Mouse (Mus musculus): ENCODE results near the gene Vps37b. TPM values are rescaled to one million over a fixed set of nuclear protein-coding genes. Genes with fewer than 3 reads are reported as not detected.

Gene Vps37b
- polyA plus RNA-seq, 1 experiment from 2014 or later: 34.7 TPM

- peaks cover 61% of the 10 kb centered on the region for H3K4me1 ChIP-seq
- H3K9ac ChIP-seq: 0 out of 2 replicates have a peak overlapping the region, but pooled peaks have one; percentile 10
- H3K27ac ChIP-seq: peak overlapping the region; percentile 17; the same call in 1 of the 2 replicates
- 51% methylated on average over 7 of the region's 7 CpGs for WGBS
- ATAC-seq (ENCODE audit: insufficient number of reproducible peaks, low FRiP score, low TSS enrichment, low read depth): no peak
- H3K9me3 ChIP-seq: no peaks in the 10 kb centered on the region
- H3K4me2 ChIP-seq: no peak overlapping the region
- H3K36me3 ChIP-seq: no peaks in the 10 kb centered on the region
- no peaks in the 10 kb centered on the region for H3K27me3 ChIP-seq
- H3K4me3 ChIP-seq: no peak overlapping the region
Observed at GRCm38 (mm10) chr5:124028680-124029079, 3.4 kb downstream of the Vps37b start.

DNA sequence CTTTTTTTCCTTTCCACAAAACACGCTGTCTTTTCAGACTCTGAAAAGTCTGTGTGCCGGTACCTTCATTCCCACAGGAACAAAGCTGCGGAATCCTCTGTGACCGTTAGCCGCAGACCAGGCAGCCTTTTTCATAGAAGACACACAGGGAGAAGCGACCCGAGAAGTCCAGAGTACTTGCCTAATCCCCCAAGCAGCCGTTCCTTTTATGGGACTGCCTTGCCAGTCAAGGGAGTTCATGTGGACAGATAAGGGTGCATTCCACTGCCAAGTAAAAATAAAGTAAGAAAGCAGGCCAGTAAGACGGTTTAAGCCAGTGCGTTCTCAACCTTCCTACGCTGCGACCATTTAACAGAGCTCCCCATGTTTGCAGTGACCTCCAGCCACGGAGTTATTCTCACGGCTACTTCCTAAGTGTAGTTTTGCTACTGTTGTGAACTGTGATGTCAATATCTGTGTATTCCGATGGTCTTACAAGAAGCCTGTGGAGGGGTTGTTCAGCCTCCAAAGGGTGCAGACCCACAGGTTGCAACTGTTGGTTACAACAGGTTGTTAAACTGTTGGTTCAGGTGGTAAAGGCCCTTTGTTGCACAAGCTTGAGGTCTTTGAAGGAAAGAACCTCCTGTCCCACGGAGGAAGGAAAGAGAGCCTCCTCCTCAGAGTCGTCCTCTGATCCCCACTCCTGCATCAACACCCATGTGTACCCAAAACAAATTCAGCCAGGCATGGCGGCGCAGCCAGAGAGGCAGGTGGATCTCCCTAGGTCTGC, 4.2 kb downstream of the Vps37b start:
- Histone ChIP-seq H3K4me3 (no peak overlapping the region), H3K9me3 (no peaks in the 10 kb centered on the region), H3K4me2 (no peak overlapping the region), H3K27me3 (no peaks in the 10 kb centered on the region), H3K27ac (peak overlapping the region; percentile 17; the same call in 1 of the 2 replicates), H3K4me1 (peaks cover 66% of the 10 kb centered on the region), H3K36me3 (no peaks in the 10 kb centered on the region), H3K9ac (0 out of 2 replicates have a peak overlapping the region, but pooled peaks have one; percentile 10)
- no peak for ATAC-seq (ENCODE audit: insufficient number of reproducible peaks, low FRiP score, low TSS enrichment, low read depth)
- WGBS: 71% methylated on average over 19 of the region's 19 CpGs

DNA sequence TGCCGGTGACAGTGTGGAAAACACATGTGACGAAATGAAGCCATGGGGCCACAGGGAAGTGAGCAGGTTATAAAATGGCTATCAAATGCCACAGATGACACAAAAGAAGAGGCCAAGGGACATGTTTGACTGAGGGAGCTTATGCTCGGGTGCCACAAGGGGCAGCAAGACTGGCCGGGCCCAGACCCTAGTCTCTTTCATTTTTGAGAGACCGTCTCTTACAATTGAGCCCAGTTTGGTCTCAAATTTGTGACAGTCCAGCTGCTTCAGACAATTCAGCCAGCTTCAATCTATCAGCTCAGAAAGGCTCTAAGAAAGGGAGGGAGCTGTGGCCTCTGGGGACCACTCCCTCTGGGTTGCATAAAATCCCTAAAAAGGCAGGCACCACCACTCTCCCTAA, 5.5 kb downstream of the Vps37b start:
- WGBS: 85% methylated on average over 5 of the region's 5 CpGs
- H3K4me3 ChIP-seq: no peak overlapping the region
- H3K9ac ChIP-seq: no peak overlapping the region
- peak overlapping the region; percentile 12; the same call in 1 of the 2 replicates for H3K27ac ChIP-seq
- no peaks in the 10 kb centered on the region for H3K36me3 ChIP-seq
- H3K4me1 ChIP-seq: peaks cover 67% of the 10 kb centered on the region
- no peaks in the 10 kb centered on the region for H3K27me3 ChIP-seq
- no peaks in the 10 kb centered on the region for H3K9me3 ChIP-seq
- ATAC-seq (ENCODE audit: insufficient number of reproducible peaks, low FRiP score, low TSS enrichment, low read depth): no peak
- no peak overlapping the region for H3K4me2 ChIP-seq

- Histone ChIP-seq H3K9me3 (no peaks in the 10 kb centered on the region), H3K27me3 (no peaks in the 10 kb centered on the region), H3K36me3 (0 out of 2 replicates have a peak, but pooled peaks cover 5% of the 10 kb centered on the region), H3K4me1 (peaks cover 63% of the 10 kb centered on the region), H3K4me2 (no peak overlapping the region), H3K9ac (no peak overlapping the region), H3K27ac (peak overlapping the region; percentile 12; the same call in 1 of the 2 replicates), H3K4me3 (no peak overlapping the region)
- WGBS: 77% methylated on average over 15 of the region's 15 CpGs
- 0 out of 2 replicates have a peak, but pooled peaks have one; percentile 60 for ATAC-seq (ENCODE audit: insufficient number of reproducible peaks, low FRiP score, low TSS enrichment, low read depth)
Observed at GRCm38 (mm10) chr5:124025587-124026441, 6.3 kb downstream of the Vps37b start.

- 73% methylated on average over 9 of the region's 9 CpGs for WGBS
- no peak for ATAC-seq (ENCODE audit: insufficient number of reproducible peaks, low FRiP score, low TSS enrichment, low read depth)
- no peaks in the 10 kb centered on the region for H3K27me3 ChIP-seq
- no peak overlapping the region for H3K27ac ChIP-seq
- H3K4me1 ChIP-seq: peaks cover 60% of the 10 kb centered on the region
- no peak overlapping the region for H3K4me3 ChIP-seq
- H3K9me3 ChIP-seq: no peaks in the 10 kb centered on the region
- no peak overlapping the region for H3K4me2 ChIP-seq
- H3K36me3 ChIP-seq: 0 out of 2 replicates have a peak, but pooled peaks cover 5% of the 10 kb centered on the region
- H3K9ac ChIP-seq: no peak overlapping the region
Observed at GRCm38 (mm10) chr5:124025146-124025545, 6.9 kb downstream of the Vps37b start.

- no peak overlapping the region for H3K4me2 ChIP-seq
- H3K27ac ChIP-seq: no peak overlapping the region
- no peak overlapping the region for H3K4me3 ChIP-seq
- no peak for ATAC-seq (ENCODE audit: insufficient number of reproducible peaks, low FRiP score, low TSS enrichment, low read depth)
- H3K9ac ChIP-seq: no peak overlapping the region
- WGBS: 80% methylated on average over 6 of the region's 6 CpGs
- no peaks in the 10 kb centered on the region for H3K9me3 ChIP-seq
- peaks cover 60% of the 10 kb centered on the region for H3K4me1 ChIP-seq
- H3K27me3 ChIP-seq: no peaks in the 10 kb centered on the region
- H3K36me3 ChIP-seq: 0 out of 2 replicates have a peak, but pooled peaks cover 5% of the 10 kb centered on the region
Observed at GRCm38 (mm10) chr5:124024677-124025076, 7.4 kb downstream of the Vps37b start.

GRCm38 (mm10) chr5:124022365-124022764, 9.7 kb downstream of the Vps37b start:
- Histone ChIP-seq H3K27ac (no peak overlapping the region), H3K9me3 (no peaks in the 10 kb centered on the region), H3K4me2 (no peak overlapping the region), H3K36me3 (peaks cover 8% of the 10 kb centered on the region; the same call in 1 of the 2 replicates), H3K4me1 (peaks cover 61% of the 10 kb centered on the region), H3K9ac (no peak overlapping the region), H3K4me3 (no peak overlapping the region), H3K27me3 (no peaks in the 10 kb centered on the region)
- no peak for ATAC-seq (ENCODE audit: insufficient number of reproducible peaks, low FRiP score, low TSS enrichment, low read depth)
- 82% methylated on average over 7 of the region's 7 CpGs for WGBS

- peaks cover 8% of the 10 kb centered on the region; the same call in 1 of the 2 replicates for H3K36me3 ChIP-seq
- no peaks in the 10 kb centered on the region for H3K9me3 ChIP-seq
- no peak overlapping the region for H3K9ac ChIP-seq
- no peak overlapping the region for H3K4me2 ChIP-seq
- no peak for ATAC-seq (ENCODE audit: insufficient number of reproducible peaks, low FRiP score, low TSS enrichment, low read depth)
- H3K27ac ChIP-seq: no peak overlapping the region
- peaks cover 62% of the 10 kb centered on the region for H3K4me1 ChIP-seq
- WGBS: 85% methylated on average over 11 of the region's 11 CpGs
- no peaks in the 10 kb centered on the region for H3K27me3 ChIP-seq
- no peak overlapping the region for H3K4me3 ChIP-seq
Observed at GRCm38 (mm10) chr5:124021701-124022100, 10.4 kb downstream of the Vps37b start.

GRCm38 (mm10) chr5:124021148-124021547, 10.9 kb downstream of the Vps37b start:
- Histone ChIP-seq H3K36me3 (peaks cover 8% of the 10 kb centered on the region; the same call in 1 of the 2 replicates), H3K9ac (no peak overlapping the region), H3K9me3 (no peaks in the 10 kb centered on the region), H3K4me2 (no peak overlapping the region), H3K27me3 (no peaks in the 10 kb centered on the region), H3K4me1 (peaks cover 61% of the 10 kb centered on the region), H3K27ac (no peak overlapping the region), H3K4me3 (no peak overlapping the region)
- ATAC-seq (ENCODE audit: insufficient number of reproducible peaks, low FRiP score, low TSS enrichment, low read depth): no peak
- 89% methylated on average over 11 of the region's 11 CpGs for WGBS

DNA sequence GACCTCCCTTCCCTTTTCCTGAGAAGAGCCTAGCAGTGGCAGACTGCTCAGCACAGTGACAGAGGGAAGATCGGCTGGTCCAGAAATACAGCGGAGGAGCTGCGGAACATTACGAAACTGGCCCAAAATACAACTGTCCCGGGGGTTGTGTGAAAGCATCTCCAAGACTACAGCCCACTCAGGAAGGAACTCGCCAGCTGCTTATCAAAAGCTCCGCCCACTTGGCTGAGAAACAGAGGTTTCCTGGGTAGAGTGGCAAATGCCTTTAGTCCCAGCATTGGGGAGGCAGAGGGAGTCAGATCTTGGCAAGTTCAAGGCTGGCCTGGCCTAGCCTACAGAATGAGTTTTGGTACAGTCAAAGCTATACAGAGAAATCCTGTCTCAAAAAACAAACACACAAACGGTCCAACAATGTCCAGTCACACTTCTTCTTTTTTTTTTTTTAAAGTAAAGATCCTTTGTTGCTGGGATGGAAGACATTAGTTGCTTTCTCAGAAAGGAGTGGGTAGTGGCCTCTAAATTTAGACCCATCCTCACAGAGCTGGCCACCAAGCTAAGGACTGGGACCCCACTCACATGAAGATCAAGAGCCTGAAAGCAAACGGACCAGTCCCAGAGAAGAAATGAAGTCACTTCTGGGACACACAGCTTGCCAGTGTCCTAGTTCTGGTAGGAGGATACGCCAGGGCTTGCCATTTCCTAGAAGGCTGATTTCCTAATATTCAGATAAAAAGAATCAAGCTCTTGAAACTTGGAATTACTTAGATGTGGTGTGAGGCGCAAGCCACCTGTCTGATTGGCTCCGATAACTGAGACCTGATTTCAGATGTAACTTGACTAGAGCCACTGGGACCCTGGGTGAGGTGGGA, 12.5 kb downstream of the Vps37b start:
- H3K9ac ChIP-seq: no peak overlapping the region
- no peak overlapping the region for H3K4me3 ChIP-seq
- no peaks in the 10 kb centered on the region for H3K9me3 ChIP-seq
- 0 out of 2 replicates have a peak, but pooled peaks have one; percentile 9 for ATAC-seq (ENCODE audit: insufficient number of reproducible peaks, low FRiP score, low TSS enrichment, low read depth)
- H3K36me3 ChIP-seq: peaks cover 8% of the 10 kb centered on the region; the same call in 1 of the 2 replicates
- H3K27ac ChIP-seq: peak overlapping the region; percentile 24; the same call in 1 of the 2 replicates
- H3K27me3 ChIP-seq: no peaks in the 10 kb centered on the region
- H3K4me2 ChIP-seq: no peak overlapping the region
- H3K4me1 ChIP-seq: peaks cover 58% of the 10 kb centered on the region
- 60% methylated on average over 12 of the region's 12 CpGs for WGBS

GRCm38 (mm10) chr5:124018651-124019050, 13.4 kb downstream of the Vps37b start:
- Histone ChIP-seq H3K27me3 (no peaks in the 10 kb centered on the region), H3K36me3 (peaks cover 8% of the 10 kb centered on the region; the same call in 1 of the 2 replicates), H3K4me1 (peaks cover 63% of the 10 kb centered on the region), H3K27ac (0 out of 2 replicates have a peak overlapping the region, but pooled peaks have one; percentile 24), H3K4me2 (no peak overlapping the region), H3K4me3 (no peak overlapping the region), H3K9ac (no peak overlapping the region), H3K9me3 (no peaks in the 10 kb centered on the region)
- 83% methylated on average over 9 of the region's 9 CpGs for WGBS
- no peak for ATAC-seq (ENCODE audit: insufficient number of reproducible peaks, low FRiP score, low TSS enrichment, low read depth)
